8 mouse cellular contexts compared by ENCODE assay signal in the genomic region with DNA sequence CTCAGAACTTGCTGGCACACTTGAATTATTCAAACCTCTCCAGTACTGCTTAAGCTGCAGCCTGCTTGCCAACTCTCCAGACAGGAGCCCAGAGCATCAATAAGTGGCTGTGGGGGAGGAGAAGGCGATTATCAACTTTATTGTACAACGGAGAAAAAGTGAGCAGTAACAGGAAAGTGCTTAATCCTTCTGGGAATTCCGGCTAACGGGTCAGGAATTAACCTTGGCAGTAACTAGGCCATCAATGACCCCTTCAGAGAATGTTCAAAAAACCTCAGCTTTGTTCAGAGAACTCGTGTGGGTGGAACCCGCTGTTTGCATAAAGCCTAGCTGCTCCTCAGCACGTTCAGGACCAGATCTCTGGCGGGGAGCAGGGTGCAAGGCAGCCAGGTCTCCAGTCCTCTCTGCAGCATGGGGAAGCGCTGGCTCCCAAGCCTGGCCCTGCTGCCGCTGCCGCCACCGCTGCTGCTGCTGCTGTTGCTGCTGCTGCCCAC. TPM values are rescaled to one million over a fixed set of nuclear protein-coding genes. Genes with fewer than 3 reads are reported as not detected.
A peak's percentile ranks its signal among the peaks of the same experiment; 100 is the strongest.
DNase-seq lines count a peak whose midpoint lies in the region; ATAC-seq and TF ChIP-seq lines count a peak whose summit lies in the region.

No protein-coding gene starts in this region.

- H3K9ac ChIP-seq in forebrain, embryonic 16.5 days (replicated peaks; ENCODE audit: low read depth, low read length), result peak overlapping the region; percentile 54

- peaks cover 22% of the 10 kb centered on the region for H3K9me3 ChIP-seq in erythroblast, embryonic 14.5 days (ENCODE audit: control insufficient read depth, low read length)
- no peaks in the 10 kb centered on the region for H3K9me3 ChIP-seq in forebrain, embryonic 16.5 days (ENCODE audit: control insufficient read depth, low read length)
- H3K9me3 ChIP-seq in midbrain, embryonic 10.5 days (replicated peaks), result no peaks in the 10 kb centered on the region

- no peaks in the 10 kb centered on the region for H3K4me1 ChIP-seq in erythroblast, embryonic 14.5 days (ENCODE audit: control insufficient read depth)
- peaks cover 4% of the 10 kb centered on the region; the same call in 1 of the 2 replicates for H3K4me1 ChIP-seq in forebrain, embryonic 16.5 days (replicated peaks; ENCODE audit: control insufficient read depth, insufficient read depth, low read length)
- peaks cover 15% of the 10 kb centered on the region for H3K4me1 ChIP-seq in midbrain, embryonic 10.5 days

- TF ChIP-seq CTCF in layer of hippocampus, adult 2 months (conservative IDR thresholded peaks at IDR 0.05), result no peak

- 1% methylated on average over 12 of the region's 12 CpGs for WGBS in forebrain, embryonic 16.5 days
- WGBS in midbrain, embryonic 10.5 days, result 3% methylated on average over 12 of the region's 12 CpGs

- H3K27me3 ChIP-seq in erythroblast, embryonic 14.5 days (ENCODE audit: control insufficient read depth), result no peaks in the 10 kb centered on the region
- no peaks in the 10 kb centered on the region for H3K27me3 ChIP-seq in forebrain, embryonic 16.5 days (replicated peaks; ENCODE audit: control insufficient read depth, insufficient read depth, low read length)
- peaks cover 18% of the 10 kb centered on the region; the same call in 1 of the 2 replicates for H3K27me3 ChIP-seq in midbrain, embryonic 10.5 days (ENCODE audit: low read depth, poor library complexity, severe bottlenecking)

- peak; percentile 50 for DNase-seq in WW6 (ENCODE audit: low read depth, low spot score)
- DNase-seq in layer of hippocampus, adult 2 months (ENCODE audit: low spot score in 2 of 2), result peak in 1 of 2 experiments; percentile 23
- peak; percentile 72 for DNase-seq in midbrain, embryonic 10.5 days (ENCODE audit: low spot score)
- DNase-seq in thymus, adult 18-20 months, result no peak

- H3K36me3 ChIP-seq in erythroblast, embryonic 14.5 days (ENCODE audit: control insufficient read depth), result peaks cover 2% of the 10 kb centered on the region; the same call in 1 of the 2 replicates
- no peaks in the 10 kb centered on the region for H3K36me3 ChIP-seq in forebrain, embryonic 16.5 days (ENCODE audit: control insufficient read depth, insufficient read depth)
- no peaks in the 10 kb centered on the region for H3K36me3 ChIP-seq in midbrain, embryonic 10.5 days

- ATAC-seq in erythroblast, adult 5-6 weeks (replicated peaks; ENCODE audit: low FRiP score, poor library complexity, severe bottlenecking), result no peak
- peak; percentile 91 for ATAC-seq in forebrain, embryonic 16.5 days
- no peak for ATAC-seq in megakaryocyte progenitor cell, adult 5-6 weeks (replicated peaks; ENCODE audit: poor library complexity)

- H3K4me3 ChIP-seq in erythroblast, embryonic 14.5 days (replicated peaks), result peak overlapping the region; percentile 32
- H3K4me3 ChIP-seq in forebrain, embryonic 16.5 days (replicated peaks; ENCODE audit: low read length), result peak overlapping the region; percentile 28
- H3K4me3 ChIP-seq in layer of hippocampus, adult 2 months, result peak overlapping the region; percentile 36
- H3K4me3 ChIP-seq in midbrain, embryonic 10.5 days, result peak overlapping the region; percentile 51

- no peak overlapping the region for H3K27ac ChIP-seq in forebrain, embryonic 16.5 days (ENCODE audit: low read length)
- no peak overlapping the region; the same call in 1 of the 2 replicates for H3K27ac ChIP-seq in layer of hippocampus, adult 2 months
- H3K27ac ChIP-seq in midbrain, embryonic 10.5 days (replicated peaks), result peak overlapping the region; percentile 85

- peak overlapping the region; percentile 50 for H3K4me2 ChIP-seq in forebrain, embryonic 16.5 days (ENCODE audit: low read length)

RNA-seq across cellular contexts. Expression of gene A2m, which starts 0.7 kb away (rescaled TPM):
- polyA plus RNA-seq in erythroblast, embryonic 14.5 days (2012), result 0.02 TPM in 1 of 2 replicates, not detected in the other
- not detected in 2 replicates for total RNA-seq in erythroblast, adult 5-6 weeks (2015; ENCODE audit: low replicate concordance)
- not detected in 2 replicates for total RNA-seq in erythroblast, adult 5-6 weeks (2017; ENCODE audit: low replicate concordance)
- 4.7 and 6.7 TPM in 2 replicates for polyA plus RNA-seq in forebrain, embryonic 16.5 days (2015; fragmentation: Nextera tagmentation; extraction: Ambion mirVana)
- 1 to 10 TPM; 3.5 to 4.4 TPM for total RNA-seq in layer of hippocampus, adult 2 months (2021)
- 5.2 and 8.8 TPM in 2 replicates for polyA plus RNA-seq in midbrain, embryonic 10.5 days (2016; fragmentation: Nextera tagmentation; extraction: Ambion mirVana)
- not detected in 2 replicates for total RNA-seq in megakaryocyte progenitor cell, adult 5-6 weeks (2015)
- total RNA-seq in megakaryocyte progenitor cell, adult 5-6 weeks (2017), result not detected in 2 replicates

Comparison
In these comparisons a context has a peak if more than half of its experiments do, and no peak if none do; other contexts are left out.
1. DNase-seq: peak in WW6 (single experiment) and midbrain, embryonic 10.5 days (single experiment); none in thymus, adult 18-20 months (0 of 2).
2. RNA of gene A2m, which starts 0.7 kb away (total RNA-seq): 3.5 to 4.4 TPM in layer of hippocampus, adult 2 months; not detected in erythroblast, adult 5-6 weeks and not detected in megakaryocyte progenitor cell, adult 5-6 weeks; every median in the first group is over 4 times any median in the second.
3. Peak in every context shown above with its lines, with median percentiles within 50 percentile points of each other: H3K4me3 ChIP-seq.